28 mouse cellular contexts compared by ENCODE assay signal in the genomic region with DNA sequence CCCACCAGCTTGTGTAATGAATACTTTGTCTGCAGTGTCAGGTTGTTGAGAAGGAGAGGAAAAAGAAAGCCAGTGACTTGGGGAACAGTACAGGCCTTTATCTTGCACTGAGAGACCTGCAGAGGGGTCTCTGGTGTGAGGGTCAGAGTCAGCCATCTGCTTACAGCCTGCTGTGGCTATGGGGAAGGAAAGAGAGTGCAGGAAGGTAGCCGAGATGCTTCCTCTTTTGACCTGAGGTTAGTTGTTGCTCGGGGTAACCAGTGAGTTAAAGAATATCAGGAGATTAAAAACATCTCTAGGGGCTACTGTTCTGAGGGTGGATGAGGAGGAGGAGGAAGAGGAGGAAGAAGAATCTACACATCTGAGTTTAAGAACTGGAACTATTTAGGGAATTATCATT. TPM values are rescaled to one million over a fixed set of nuclear protein-coding genes. Genes with fewer than 3 reads are reported as not detected.
DNase-seq lines count a peak whose midpoint lies in the region; ATAC-seq lines count a peak whose summit lies in the region.
"Had no signal": no experiment of that assay in that cellular context is flagged by ENCODE, and none has a peak within 500 bp of the region (broad histone marks: within the 10 kb centered on the region; RNA-seq: fewer than 3 reads in every experiment).

No protein-coding gene starts in this region.

- H3K4me2 ChIP-seq in midbrain, embryonic 14.5 days (ENCODE audit: low read length): no peak overlapping the region
- H3K4me2 ChIP-seq: embryonic facial prominence, embryonic 13.5 days; embryonic facial prominence, embryonic 15.5 days; forebrain, embryonic 13.5 days; forebrain, embryonic 15.5 days had no signal

- DNase-seq in midbrain, embryonic 10.5 days (ENCODE audit: low spot score): no peak
- no peak for DNase-seq in midbrain, embryonic 14.5 days
- DNase-seq in urinary bladder, postnatal 14 days (ENCODE audit: low spot score): no peak
- DNase-seq in spleen, postnatal 10 days (ENCODE audit: low spot score in 2 of 2): no peak
- no peak for DNase-seq in right cerebral cortex, postnatal 36 days (ENCODE audit: low spot score in 2 of 2)
- DNase-seq: adrenal gland, adult 8-10 months; adrenal gland, postnatal 14 days; adrenal gland, postnatal 36 days; B cell, adult 2 months; cerebellum, adult 11-12 months; cerebellum, adult 8-10 months; cerebellum, adult 9-11 months; cerebellum, postnatal 14 days; cerebellum, postnatal 36 days; embryo, embryonic 11 days had no signal

- no peak overlapping the region for H3K9ac ChIP-seq in midbrain, embryonic 14.5 days (replicated peaks; ENCODE audit: low read length)
- H3K9ac ChIP-seq: embryonic facial prominence, embryonic 13.5 days; embryonic facial prominence, embryonic 15.5 days; forebrain, embryonic 13.5 days; forebrain, embryonic 15.5 days had no signal

- H3K9me3 ChIP-seq in midbrain, embryonic 10.5 days (replicated peaks): no peaks in the 10 kb centered on the region
- H3K9me3 ChIP-seq in midbrain, embryonic 14.5 days (ENCODE audit: control insufficient read depth, low read length): no peaks in the 10 kb centered on the region
- H3K9me3 ChIP-seq: embryonic facial prominence, embryonic 13.5 days; embryonic facial prominence, embryonic 15.5 days; forebrain, embryonic 13.5 days; forebrain, embryonic 15.5 days had no signal

- H3K36me3 ChIP-seq in midbrain, embryonic 10.5 days: no peaks in the 10 kb centered on the region
- H3K36me3 ChIP-seq in midbrain, embryonic 14.5 days (ENCODE audit: control insufficient read depth, insufficient read depth, low read length): no peaks in the 10 kb centered on the region
- H3K36me3 ChIP-seq: embryonic facial prominence, embryonic 13.5 days; embryonic facial prominence, embryonic 15.5 days; forebrain, embryonic 15.5 days; G1E had no signal

- H3K4me3 ChIP-seq in midbrain, embryonic 10.5 days: no peak overlapping the region
- H3K4me3 ChIP-seq in midbrain, embryonic 14.5 days (replicated peaks; ENCODE audit: low read depth, low read length): no peak overlapping the region
- H3K4me3 ChIP-seq: embryonic facial prominence, embryonic 13.5 days; embryonic facial prominence, embryonic 15.5 days; erythroblast, embryonic 14.5 days; forebrain, embryonic 13.5 days; forebrain, embryonic 15.5 days had no signal

- 62% methylated on average over 2 of the region's 2 CpGs for WGBS in midbrain, embryonic 10.5 days
- 48% methylated on average over 2 of the region's 2 CpGs for WGBS in midbrain, embryonic 14.5 days

- no peak for ATAC-seq in midbrain, embryonic 14.5 days (ENCODE audit: low FRiP score, low TSS enrichment)
- ATAC-seq in common myeloid progenitor, adult 5-6 weeks (replicated peaks; ENCODE audit: low read depth, poor library complexity, severe bottlenecking): peak; percentile 83
- ATAC-seq in granulocyte monocyte progenitor cell, adult 5-6 weeks (replicated peaks; ENCODE audit: poor library complexity, severe bottlenecking): peak; percentile 37
- ATAC-seq in megakaryocyte progenitor cell, adult 5-6 weeks (replicated peaks; ENCODE audit: poor library complexity): peak; percentile 73
- ATAC-seq: activated CD4-positive, CD25-positive, alpha-beta regulatory T cell, adult 4 months; CD4-positive, CD25-positive, alpha-beta regulatory T cell, adult 4 months; forebrain, embryonic 13.5 days; forebrain, embryonic 15.5 days had no signal

- peak overlapping the region; percentile 23; the same call in 1 of the 2 replicates for H3K27ac ChIP-seq in midbrain, embryonic 10.5 days (replicated peaks)
- H3K27ac ChIP-seq in midbrain, embryonic 14.5 days (replicated peaks; ENCODE audit: low read depth, low read length): no peak overlapping the region
- H3K27ac ChIP-seq: embryonic facial prominence, embryonic 13.5 days; embryonic facial prominence, embryonic 15.5 days; forebrain, embryonic 13.5 days; forebrain, embryonic 15.5 days had no signal

- peaks cover 14% of the 10 kb centered on the region for H3K27me3 ChIP-seq in midbrain, embryonic 10.5 days (ENCODE audit: low read depth, poor library complexity, severe bottlenecking)
- H3K27me3 ChIP-seq in midbrain, embryonic 14.5 days (ENCODE audit: control insufficient read depth, insufficient read depth, low read length): no peaks in the 10 kb centered on the region
- H3K27me3 ChIP-seq: Patski had no signal

- H3K4me1 ChIP-seq in midbrain, embryonic 10.5 days: peaks cover 17% of the 10 kb centered on the region
- H3K4me1 ChIP-seq in midbrain, embryonic 14.5 days (ENCODE audit: control insufficient read depth, insufficient read depth, low read length): no peaks in the 10 kb centered on the region
- H3K4me1 ChIP-seq: embryonic facial prominence, embryonic 13.5 days had no signal

RNA-seq across cellular contexts. Expression of a gene that starts 7.0 kb away (rescaled TPM):
- 3.8 and 5.2 TPM in 2 replicates for polyA plus RNA-seq in midbrain, embryonic 10.5 days (2016; fragmentation: Nextera tagmentation; extraction: Ambion mirVana)
- 14.3 and 18.5 TPM in 2 replicates for polyA plus RNA-seq in midbrain, embryonic 14.5 days (2014; fragmentation: Nextera tagmentation; extraction: Ambion mirVana)
- total RNA-seq in common myeloid progenitor, adult 5-6 weeks (2017): not detected in 2 replicates
- not detected in 2 replicates for total RNA-seq in granulocyte monocyte progenitor cell, adult 5-6 weeks (2014; fragmentation: Nextera tagmentation)
- total RNA-seq in granulocyte monocyte progenitor cell, adult 5-6 weeks (2017): not detected in 2 replicates
- total RNA-seq in megakaryocyte progenitor cell, adult 5-6 weeks (2015): not detected in 2 replicates
- total RNA-seq in megakaryocyte progenitor cell, adult 5-6 weeks (2017): not detected in 2 replicates
- total RNA-seq: CH12.LX had no signal
- polyA plus RNA-seq: activated CD4-positive, CD25-positive, alpha-beta regulatory T cell, adult 4 months; CD4-positive, CD25-positive, alpha-beta regulatory T cell, adult 4 months; erythroblast, embryonic 14.5 days; G1E had no signal
